Mouse (Mus musculus): ENCODE measurements at regions not wholly inside any gene's neighbourhood (a gene's known extent, or its start where the extent isn't known, plus 50 kb on each side); places are given as distances from the start of the nearest gene placed in this dataset.

DNA sequence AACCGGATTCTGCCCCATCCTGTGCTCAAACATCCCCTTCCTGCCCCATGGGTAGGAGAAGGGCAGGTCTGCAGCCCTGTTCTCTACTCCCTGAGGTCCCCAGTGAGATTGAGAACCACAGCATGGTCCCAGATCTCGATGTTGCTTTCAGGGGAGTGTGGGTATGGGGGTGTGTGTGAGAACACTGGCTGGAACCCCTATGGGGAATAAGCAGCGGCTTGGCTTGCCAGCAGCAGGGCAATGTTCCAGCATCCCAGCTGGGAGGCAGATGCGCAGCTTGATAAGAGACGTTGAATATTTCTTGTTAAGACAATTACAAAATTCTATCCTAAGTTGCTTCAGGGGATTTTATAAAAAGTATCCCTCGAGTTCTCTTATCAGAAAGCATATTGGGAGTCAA lies 53.7 kb upstream of the Dcbld2 start:
- DNase-seq (ENCODE audit: low spot score), result no peak
